Mouse (Mus musculus) liver, embryonic 11.5 days (tissue): Measurements from ENCODE around the gene AC153137.1. TPM values are rescaled to one million over a fixed set of nuclear protein-coding genes. Genes with fewer than 3 reads are reported as not detected.
A peak's percentile ranks its signal among the peaks of the same experiment; 100 is the strongest.
"Not testable (repeated sequence)": the region's sequence is repeated elsewhere in the genome, so short reads cannot be mapped to it uniquely, and the experiment has no call there.

Source experiments
- ATAC-seq: fragments of 200-750 bp; cut with Nextera tagmentation; replicated peaks from 2 replicates; pipeline ENCODE4 v1.8.0; 2017; ENCODE audit warnings: moderate number of reproducible peaks, mild to moderate bottlenecking, moderate TSS enrichment, moderate library complexity; ENCODE audit not compliant: low FRiP score
- DNase-seq: peaks from one replicate; pipeline ENCODE4 v3.0.0-alpha.2; 2017; ENCODE audit warnings: low spot score
- H3K27ac ChIP-seq: fragments of 300-500 bp; sonication (generic); 2 replicates; pipeline ENCODE4 v1.5.1; 2014; ENCODE audit warnings: mild to moderate bottlenecking, low read depth, low read length, control low read depth
- H3K27me3 ChIP-seq: fragments of 300-500 bp; sonication (generic); replicated peaks from 2 replicates; pipeline ENCODE4 v1.6.1; 2014; ENCODE audit warnings: low read length, mixed read lengths; ENCODE audit not compliant: control insufficient read depth, insufficient read depth
- H3K36me3 ChIP-seq: fragments of 300-500 bp; sonication (generic); 2 replicates; pipeline ENCODE4 v1.6.1; 2014; ENCODE audit warnings: mild to moderate bottlenecking, low read length, moderate library complexity, mixed read lengths; ENCODE audit not compliant: control insufficient read depth, insufficient read depth
- H3K4me1 ChIP-seq: fragments of 300-500 bp; sonication (generic); replicated peaks from 2 replicates; pipeline ENCODE4 v1.6.1; 2014; ENCODE audit warnings: low read length, mixed read lengths; ENCODE audit not compliant: control insufficient read depth, insufficient read depth
- H3K4me2 ChIP-seq: fragments of 300-500 bp; sonication (generic); 2 replicates; pipeline ENCODE4 v1.6.1; 2014; ENCODE audit warnings: mild to moderate bottlenecking, control low read depth, moderate library complexity
- H3K4me3 ChIP-seq: fragments of 300-500 bp; sonication (generic); 2 replicates; pipeline ENCODE4 v1.5.1; 2014; ENCODE audit warnings: low read depth, low read length, control low read depth
- H3K9ac ChIP-seq: fragments of 300-500 bp; sonication (generic); 2 replicates; pipeline ENCODE4 v1.6.1; 2014; ENCODE audit warnings: low read depth, low read length, control low read depth
- H3K9me3 ChIP-seq: fragments of 300-500 bp; sonication (generic); 2 replicates; pipeline ENCODE4 v1.6.1; 2016; ENCODE audit warnings: low read length, inconsistent platforms, mixed read lengths; ENCODE audit not compliant: control insufficient read depth
- WGBS: fragments of 180-500 bp; shearing (Covaris S2); extraction: QIAGEN DNeasy Blood & Tissue Kit; methylation state at CpG from one replicate; pipeline ENCODE4 v1.1.7; 2014; 5-methylcytosine and 5-hydroxymethylcytosine counted together
- polyA plus RNA-seq: library from polyadenylated mRNA; unstranded; fragments of >200 nt; fragmentation: Nextera tagmentation; extraction: Ambion mirVana; gene quantifications from 2 replicates; pipeline ENCODE4 v1.2.1, GENCODE M21; 2014

The AC153137.1 gene
- polyA plus RNA-seq = not detected in 2 replicates

GRCm38 (mm10) chr1:30977868-30978267 lies at the start of gene AC153137.1:
Gene AC153137.1, minus strand, starts transcription at chr1:30977968.
- 79% methylated on average over 5 of the region's 6 CpGs for WGBS
- H3K27me3 ChIP-seq, H3K27ac ChIP-seq, H3K4me3 ChIP-seq, H3K4me1 ChIP-seq, H3K9ac ChIP-seq, H3K36me3 ChIP-seq, ATAC-seq, DNase-seq, H3K4me2 ChIP-seq, H3K9me3 ChIP-seq: not testable (repeated sequence)

GRCm38 (mm10) chr1:31023173-31023572 lies 45.4 kb upstream of the AC153137.1 start:
- no peak overlapping the region for H3K9ac ChIP-seq
- no peaks in the 10 kb centered on the region for H3K36me3 ChIP-seq
- H3K27ac ChIP-seq = no peak overlapping the region
- H3K4me2 ChIP-seq = no peak overlapping the region
- H3K4me1 ChIP-seq = no peaks in the 10 kb centered on the region
- H3K4me3 ChIP-seq = no peak overlapping the region
- H3K9me3 ChIP-seq = no peaks in the 10 kb centered on the region
- DNase-seq (no peak), ATAC-seq (no peak)
- H3K27me3 ChIP-seq = no peaks in the 10 kb centered on the region

- Histone ChIP-seq H3K27me3 (no peaks in the 10 kb centered on the region), H3K9me3 (no peaks in the 10 kb centered on the region), H3K9ac (no peak overlapping the region), H3K27ac (no peak overlapping the region), H3K36me3 (no peaks in the 10 kb centered on the region), H3K4me2 (no peak overlapping the region), H3K4me3 (no peak overlapping the region), H3K4me1 (no peaks in the 10 kb centered on the region)
- 71% methylated on average over 6 of the region's 6 CpGs for WGBS
- ATAC-seq (no peak), DNase-seq (no peak)
Measured at GRCm38 (mm10) chr1:31019283-31019682, 41.5 kb upstream of the AC153137.1 start.

GRCm38 (mm10) chr1:31017377-31017776 lies 39.6 kb upstream of the AC153137.1 start:
- Histone ChIP-seq H3K27me3 (no peaks in the 10 kb centered on the region), H3K36me3 (no peaks in the 10 kb centered on the region), H3K4me3 (no peak overlapping the region), H3K9ac (no peak overlapping the region), H3K4me2 (no peak overlapping the region), H3K27ac (no peak overlapping the region), H3K4me1 (no peaks in the 10 kb centered on the region), H3K9me3 (no peaks in the 10 kb centered on the region)
- 71% methylated on average over 5 of the region's 5 CpGs for WGBS
- no peak for DNase-seq
- ATAC-seq = no peak

- H3K9me3 ChIP-seq = no peaks in the 10 kb centered on the region
- no peak overlapping the region for H3K4me2 ChIP-seq
- ATAC-seq = no peak
- H3K27me3 ChIP-seq = no peaks in the 10 kb centered on the region
- no peaks in the 10 kb centered on the region for H3K36me3 ChIP-seq
- no peak overlapping the region for H3K9ac ChIP-seq
- H3K4me3 ChIP-seq = no peak overlapping the region
- H3K4me1 ChIP-seq = no peaks in the 10 kb centered on the region
- no peak overlapping the region for H3K27ac ChIP-seq
- no peak for DNase-seq
- WGBS = 76% methylated on average over 6 of the region's 6 CpGs
Measured at GRCm38 (mm10) chr1:31016068-31016467, 38.3 kb upstream of the AC153137.1 start.

- H3K36me3 ChIP-seq = no peaks in the 10 kb centered on the region
- no peak overlapping the region for H3K9ac ChIP-seq
- H3K4me1 ChIP-seq = no peaks in the 10 kb centered on the region
- no peak overlapping the region for H3K27ac ChIP-seq
- DNase-seq (no peak), ATAC-seq (no peak)
- H3K4me2 ChIP-seq = no peak overlapping the region
- H3K9me3 ChIP-seq = no peaks in the 10 kb centered on the region
- no peaks in the 10 kb centered on the region for H3K27me3 ChIP-seq
- no peak overlapping the region for H3K4me3 ChIP-seq
- WGBS = 55% methylated on average over 2 of the region's 2 CpGs
Measured at GRCm38 (mm10) chr1:31015261-31015660, 37.5 kb upstream of the AC153137.1 start.

- not testable (repeated sequence) for DNase-seq, H3K4me2 ChIP-seq, H3K27ac ChIP-seq, H3K9me3 ChIP-seq, H3K4me1 ChIP-seq, H3K36me3 ChIP-seq, H3K27me3 ChIP-seq, H3K4me3 ChIP-seq, H3K9ac ChIP-seq, ATAC-seq
- WGBS = 83% methylated on average over 7 of the region's 7 CpGs
Measured at GRCm38 (mm10) chr1:30977239-30977638, 529 bp downstream of the AC153137.1 start.

GRCm38 (mm10) chr1:30951795-30952194 lies 26.0 kb downstream of the AC153137.1 start:
- ATAC-seq (no peak), DNase-seq (no peak)
- Histone ChIP-seq H3K4me3 (no peak overlapping the region), H3K36me3 (no peaks in the 10 kb centered on the region), H3K27ac (no peak overlapping the region), H3K4me1 (no peaks in the 10 kb centered on the region), H3K4me2 (no peak overlapping the region), H3K9ac (no peak overlapping the region), H3K27me3 (no peaks in the 10 kb centered on the region), H3K9me3 (no peaks in the 10 kb centered on the region)
- 74% methylated on average over 2 of the region's 2 CpGs for WGBS

GRCm38 (mm10) chr1:30950456-30950835 lies 27.3 kb downstream of the AC153137.1 start:
- 52% methylated on average over 5 of the region's 5 CpGs for WGBS
- H3K27ac ChIP-seq = peak overlapping the region; percentile 83; the same call in 1 of the 2 replicates
- H3K27me3 ChIP-seq = no peaks in the 10 kb centered on the region
- no peaks in the 10 kb centered on the region for H3K4me1 ChIP-seq
- H3K9me3 ChIP-seq = no peaks in the 10 kb centered on the region
- peak overlapping the region; percentile 65; the same call in 1 of the 2 replicates for H3K9ac ChIP-seq
- ATAC-seq (no peak), DNase-seq (no peak)
- peak overlapping the region; percentile 59 for H3K4me2 ChIP-seq
- no peaks in the 10 kb centered on the region for H3K36me3 ChIP-seq
- H3K4me3 ChIP-seq = peak overlapping the region; percentile 90
